Mouse (Mus musculus): ENCODE measurements around the gene Olfr561. TPM values are rescaled to one million over a fixed set of nuclear protein-coding genes. Genes with fewer than 3 reads are reported as not detected.

Gene Olfr561
- polyA plus RNA-seq (2014; fragmentation: Nextera tagmentation; extraction: Ambion mirVana) = not detected in 2 replicates

GRCm38 (mm10) chr7:102770921-102771320, at the start of gene Olfr561:
Gene Olfr561, plus strand, starts transcription at chr7:102771221.
- 61% methylated on average over 2 of the region's 2 CpGs for WGBS
- no peaks in the 10 kb centered on the region for H3K4me1 ChIP-seq (ENCODE audit: control insufficient read depth in 2 of 2, insufficient read depth in 2 of 2, low read length in 2 of 2)
- ATAC-seq (ENCODE audit: insufficient number of reproducible peaks, insufficient read depth, low FRiP score, low read depth) = no peak
- no peak within 1 kb of the TSS for H3K9ac ChIP-seq (ENCODE audit: low read length)
- no peaks in the 10 kb centered on the region for H3K9me3 ChIP-seq (ENCODE audit: control insufficient read depth, low read length)
- H3K27me3 ChIP-seq (ENCODE audit: control insufficient read depth, insufficient read depth, low read length) = no peaks in the 10 kb centered on the region
- H3K4me2 ChIP-seq (ENCODE audit: low read length) = no peak within 1 kb of the TSS
- no peak within 1 kb of the TSS for H3K27ac ChIP-seq (replicated peaks in 1 of 2; ENCODE audit: control insufficient read depth in 1 of 2, insufficient read depth in 1 of 2, low read depth in 2 of 2, low read length in 2 of 2)
- H3K4me3 ChIP-seq (ENCODE audit: control insufficient read depth in 1 of 2, insufficient read depth in 1 of 2, low read depth in 1 of 2, low read length in 2 of 2) = no peak within 1 kb of the TSS
- no peaks in the 10 kb centered on the region for H3K36me3 ChIP-seq (ENCODE audit: control insufficient read depth, insufficient read depth, low read length)

- Histone ChIP-seq H3K9me3 (ENCODE audit: control insufficient read depth, low read length) (no peaks in the 10 kb centered on the region), H3K4me3 (ENCODE audit: control insufficient read depth in 1 of 2, insufficient read depth in 1 of 2, low read depth in 1 of 2, low read length in 2 of 2) (no peak within 1 kb of the TSS), H3K27ac (replicated peaks in 1 of 2; ENCODE audit: control insufficient read depth in 1 of 2, insufficient read depth in 1 of 2, low read depth in 2 of 2, low read length in 2 of 2) (no peak within 1 kb of the TSS), H3K9ac (ENCODE audit: low read length) (no peak within 1 kb of the TSS), H3K36me3 (ENCODE audit: control insufficient read depth, insufficient read depth, low read length) (no peaks in the 10 kb centered on the region), H3K4me2 (ENCODE audit: low read length) (no peak within 1 kb of the TSS), H3K27me3 (ENCODE audit: control insufficient read depth, insufficient read depth, low read length) (no peaks in the 10 kb centered on the region), H3K4me1 (ENCODE audit: control insufficient read depth in 2 of 2, insufficient read depth in 2 of 2, low read length in 2 of 2) (no peaks in the 10 kb centered on the region)
- ATAC-seq (ENCODE audit: insufficient number of reproducible peaks, insufficient read depth, low FRiP score, low read depth) = no peak
Observed at GRCm38 (mm10) chr7:102727391-102727790, 43.6 kb upstream of the Olfr561 start, which contains the start of gene Olfr559. Gene Olfr559, minus strand, starts transcription at chr7:102727491.

DNA sequence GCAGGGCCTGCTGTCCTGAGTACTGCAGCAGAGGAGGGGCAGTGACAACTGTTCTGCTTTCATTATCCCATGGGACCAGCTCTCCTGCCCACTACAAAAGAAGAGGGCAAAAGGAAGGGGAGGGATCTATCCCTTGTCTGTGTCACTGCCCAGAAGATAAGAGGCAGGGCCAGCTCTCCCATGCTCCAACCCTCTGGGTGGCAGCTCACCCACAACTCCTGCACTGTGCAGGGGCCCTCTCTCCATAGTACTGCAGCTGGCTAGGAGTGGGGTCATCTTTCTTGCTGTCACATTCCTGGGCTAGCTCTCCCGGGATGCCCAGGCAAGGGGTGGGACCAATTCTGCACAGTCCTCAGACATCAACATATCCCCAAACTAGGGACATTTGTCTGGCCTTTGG, 37.2 kb upstream of the Olfr561 start:
- WGBS = 37% methylated on average over 1 of the region's 1 CpGs
- ATAC-seq (ENCODE audit: insufficient number of reproducible peaks, insufficient read depth, low FRiP score, low read depth) = no peak
- Histone ChIP-seq H3K36me3 (ENCODE audit: control insufficient read depth, insufficient read depth, low read length) (no peaks in the 10 kb centered on the region), H3K9ac (ENCODE audit: low read length) (no peak overlapping the region), H3K27me3 (ENCODE audit: control insufficient read depth, insufficient read depth, low read length) (no peaks in the 10 kb centered on the region), H3K9me3 (ENCODE audit: control insufficient read depth, low read length) (no peaks in the 10 kb centered on the region), H3K4me2 (ENCODE audit: low read length) (no peak overlapping the region), H3K27ac (replicated peaks in 1 of 2; ENCODE audit: control insufficient read depth in 1 of 2, insufficient read depth in 1 of 2, low read depth in 2 of 2, low read length in 2 of 2) (no peak overlapping the region), H3K4me1 (ENCODE audit: control insufficient read depth in 2 of 2, insufficient read depth in 2 of 2, low read length in 2 of 2) (no peaks in the 10 kb centered on the region), H3K4me3 (ENCODE audit: control insufficient read depth in 1 of 2, insufficient read depth in 1 of 2, low read depth in 1 of 2, low read length in 2 of 2) (no peak overlapping the region)

DNA sequence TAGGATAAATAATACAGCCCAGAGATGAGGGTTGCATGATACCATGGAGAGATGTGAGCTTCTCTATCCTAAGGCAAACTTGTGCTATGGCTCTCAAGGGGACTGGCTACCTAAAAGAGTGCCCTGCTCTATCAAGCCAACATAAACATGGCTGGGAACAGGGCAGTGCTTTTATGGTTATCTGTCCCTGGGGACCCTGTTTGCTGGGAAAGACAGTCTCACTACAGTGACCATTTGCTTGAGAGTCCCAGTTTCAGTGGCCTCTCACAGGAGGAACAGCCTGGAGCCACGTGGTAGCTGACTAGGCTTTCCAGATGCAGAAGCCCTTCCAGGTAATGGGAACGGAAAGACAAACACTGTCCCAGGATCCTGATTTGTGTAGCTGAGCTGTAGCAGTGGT, 33.3 kb upstream of the Olfr561 start:
- 30% methylated on average over 2 of the region's 2 CpGs for WGBS
- Histone ChIP-seq H3K4me2 (ENCODE audit: low read length) (no peak overlapping the region), H3K4me3 (ENCODE audit: control insufficient read depth in 1 of 2, insufficient read depth in 1 of 2, low read depth in 1 of 2, low read length in 2 of 2) (no peak overlapping the region), H3K27ac (replicated peaks in 1 of 2; ENCODE audit: control insufficient read depth in 1 of 2, insufficient read depth in 1 of 2, low read depth in 2 of 2, low read length in 2 of 2) (no peak overlapping the region), H3K27me3 (ENCODE audit: control insufficient read depth, insufficient read depth, low read length) (no peaks in the 10 kb centered on the region), H3K9me3 (ENCODE audit: control insufficient read depth, low read length) (no peaks in the 10 kb centered on the region), H3K36me3 (ENCODE audit: control insufficient read depth, insufficient read depth, low read length) (no peaks in the 10 kb centered on the region), H3K4me1 (ENCODE audit: control insufficient read depth in 2 of 2, insufficient read depth in 2 of 2, low read length in 2 of 2) (no peaks in the 10 kb centered on the region), H3K9ac (ENCODE audit: low read length) (no peak overlapping the region)
- no peak for ATAC-seq (ENCODE audit: insufficient number of reproducible peaks, insufficient read depth, low FRiP score, low read depth)

DNA sequence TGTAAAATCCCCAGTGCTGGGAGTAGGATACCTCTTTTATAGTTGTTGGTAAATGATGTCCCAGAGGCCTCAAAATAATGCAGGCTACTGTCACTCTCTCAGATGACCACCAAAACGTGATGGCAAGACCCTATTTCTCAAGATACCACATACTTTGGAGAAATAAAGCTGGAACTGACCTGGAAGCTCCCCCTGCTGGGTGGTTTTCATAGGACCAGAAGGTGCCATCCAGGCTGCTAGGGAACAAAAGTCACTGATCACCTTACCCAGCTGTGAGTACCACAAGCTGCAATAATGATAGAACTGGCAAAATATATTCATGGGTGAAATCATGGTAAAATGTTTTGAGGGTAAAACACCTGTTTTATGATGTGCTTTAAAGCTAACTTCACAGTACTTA, 18.9 kb upstream of the Olfr561 start:
- Histone ChIP-seq H3K27me3 (ENCODE audit: control insufficient read depth, insufficient read depth, low read length) (no peaks in the 10 kb centered on the region), H3K9me3 (ENCODE audit: control insufficient read depth, low read length) (no peaks in the 10 kb centered on the region), H3K36me3 (ENCODE audit: control insufficient read depth, insufficient read depth, low read length) (no peaks in the 10 kb centered on the region), H3K9ac (ENCODE audit: low read length) (no peak overlapping the region), H3K4me1 (ENCODE audit: control insufficient read depth in 2 of 2, insufficient read depth in 2 of 2, low read length in 2 of 2) (no peaks in the 10 kb centered on the region), H3K27ac (replicated peaks in 1 of 2; ENCODE audit: control insufficient read depth in 1 of 2, insufficient read depth in 1 of 2, low read depth in 2 of 2, low read length in 2 of 2) (no peak overlapping the region), H3K4me2 (ENCODE audit: low read length) (no peak overlapping the region), H3K4me3 (ENCODE audit: control insufficient read depth in 1 of 2, insufficient read depth in 1 of 2, low read depth in 1 of 2, low read length in 2 of 2) (no peak overlapping the region)
- no peak for ATAC-seq (ENCODE audit: insufficient number of reproducible peaks, insufficient read depth, low FRiP score, low read depth)
- 11% methylated on average over 1 of the region's 1 CpGs for WGBS

DNA sequence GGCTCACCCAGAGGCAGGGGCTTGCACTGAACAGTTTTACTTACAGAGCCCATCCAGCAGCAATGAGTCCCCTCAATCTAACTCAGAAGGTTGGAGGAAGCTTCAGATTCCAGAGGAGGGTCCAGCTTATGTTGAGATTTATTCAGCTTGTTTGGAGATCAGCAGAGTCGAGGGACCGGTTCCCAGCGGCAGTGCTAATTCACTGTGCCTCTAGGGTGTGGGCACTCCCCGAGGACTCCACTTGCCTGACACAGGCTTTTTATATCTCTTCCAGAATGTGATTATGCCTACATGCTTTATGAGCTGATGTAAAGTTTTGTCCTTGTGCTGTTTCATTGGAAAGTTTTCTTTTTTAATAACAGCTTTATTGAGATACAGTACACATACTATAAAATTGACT, 11.8 kb upstream of the Olfr561 start, which contains the start of the genes Olfr560 and Olfr78:
Olfr560 (minus strand) TSS at position 101 of the 400 bp plus-strand sequence.
Olfr78 (minus strand) TSS at position 206 of the 400 bp plus-strand sequence.
- no peak for ATAC-seq (ENCODE audit: insufficient number of reproducible peaks, insufficient read depth, low FRiP score, low read depth)
- no peaks in the 10 kb centered on the region for H3K4me1 ChIP-seq (ENCODE audit: control insufficient read depth in 2 of 2, insufficient read depth in 2 of 2, low read length in 2 of 2)
- no peaks in the 10 kb centered on the region for H3K27me3 ChIP-seq (ENCODE audit: control insufficient read depth, insufficient read depth, low read length)
- no peak within 1 kb of the TSS for H3K4me2 ChIP-seq (ENCODE audit: low read length)
- no peaks in the 10 kb centered on the region for H3K9me3 ChIP-seq (ENCODE audit: control insufficient read depth, low read length)
- no peaks in the 10 kb centered on the region for H3K36me3 ChIP-seq (ENCODE audit: control insufficient read depth, insufficient read depth, low read length)
- no peak within 1 kb of the TSS for H3K9ac ChIP-seq (ENCODE audit: low read length)
- whole genome bisulfite sequencing = 71% methylated on average over 4 of the region's 4 CpGs
- H3K27ac ChIP-seq (replicated peaks in 1 of 2; ENCODE audit: control insufficient read depth in 1 of 2, insufficient read depth in 1 of 2, low read depth in 2 of 2, low read length in 2 of 2) = no peak within 1 kb of the TSS
- H3K4me3 ChIP-seq (ENCODE audit: control insufficient read depth in 1 of 2, insufficient read depth in 1 of 2, low read depth in 1 of 2, low read length in 2 of 2) = no peak within 1 kb of the TSS

DNA sequence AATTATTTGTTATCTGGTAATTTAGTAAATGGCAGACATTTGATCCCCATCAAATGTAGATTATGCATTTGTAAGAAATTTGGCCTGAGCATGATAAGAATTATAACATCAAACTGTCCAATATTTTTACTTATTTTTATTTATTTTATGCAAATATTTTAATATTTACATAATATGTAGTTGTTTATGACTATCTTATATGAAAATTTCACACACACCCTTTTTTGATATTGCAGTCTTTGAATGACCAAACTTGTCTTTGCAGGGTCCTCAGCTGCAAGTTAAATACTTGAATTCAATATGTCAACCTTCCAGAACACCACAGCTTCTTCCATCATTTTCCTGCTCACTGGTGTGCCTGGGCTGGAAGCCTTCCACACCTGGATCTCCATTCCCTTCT, 32.2 kb downstream of the Olfr561 start, which contains the start of gene Olfr564:
Olfr564 (plus strand) TSS at position 301 of the 400 bp plus-strand sequence.
- H3K9ac ChIP-seq (ENCODE audit: low read length) = no peak within 1 kb of the TSS
- H3K27me3 ChIP-seq (ENCODE audit: control insufficient read depth, insufficient read depth, low read length) = no peaks in the 10 kb centered on the region
- no peak for ATAC-seq (ENCODE audit: insufficient number of reproducible peaks, insufficient read depth, low FRiP score, low read depth)
- no peak within 1 kb of the TSS for H3K27ac ChIP-seq (replicated peaks in 1 of 2; ENCODE audit: control insufficient read depth in 1 of 2, insufficient read depth in 1 of 2, low read depth in 2 of 2, low read length in 2 of 2)
- no peak within 1 kb of the TSS for H3K4me2 ChIP-seq (ENCODE audit: low read length)
- H3K4me3 ChIP-seq (ENCODE audit: control insufficient read depth in 1 of 2, insufficient read depth in 1 of 2, low read depth in 1 of 2, low read length in 2 of 2) = no peak within 1 kb of the TSS
- no peaks in the 10 kb centered on the region for H3K9me3 ChIP-seq (ENCODE audit: control insufficient read depth, low read length)
- H3K4me1 ChIP-seq (ENCODE audit: control insufficient read depth in 2 of 2, insufficient read depth in 2 of 2, low read length in 2 of 2) = no peaks in the 10 kb centered on the region
- H3K36me3 ChIP-seq (ENCODE audit: control insufficient read depth, insufficient read depth, low read length) = no peaks in the 10 kb centered on the region
